Mouse (Mus musculus) limb, embryonic 15.5 days (tissue): Measurements from ENCODE around the gene E2f4. TPM values are rescaled to one million over a fixed set of nuclear protein-coding genes. Genes with fewer than 3 reads are reported as not detected.

Source experiments
- ATAC-seq: fragments of 200-750 bp; cut with Nextera tagmentation; 2 replicates; pipeline ENCODE4 v1.8.0; 2017; ENCODE audit warnings: low read depth, moderate TSS enrichment; ENCODE audit not compliant: insufficient number of reproducible peaks, low FRiP score, low TSS enrichment
- H3K27ac ChIP-seq: fragments of 300-500 bp; sonication (generic); 2 replicates; pipeline ENCODE4 v1.5.1; 2015; ENCODE audit warnings: moderate library complexity, mild to moderate bottlenecking, inconsistent platforms
- H3K27me3 ChIP-seq: fragments of 300-500 bp; sonication (generic); 2 replicates; pipeline ENCODE4 v1.6.1; 2015; ENCODE audit warnings: inconsistent platforms
- H3K36me3 ChIP-seq: fragments of 300-500 bp; sonication (generic); 2 replicates; pipeline ENCODE4 v1.6.1; 2015; ENCODE audit warnings: inconsistent platforms
- H3K4me1 ChIP-seq: fragments of 300-500 bp; sonication (generic); 2 replicates; pipeline ENCODE4 v1.6.1; 2015; ENCODE audit warnings: inconsistent platforms
- H3K4me2 ChIP-seq: fragments of 300-500 bp; sonication (generic); 2 replicates; pipeline ENCODE4 v1.6.1; 2015; ENCODE audit warnings: mild to moderate bottlenecking, inconsistent platforms
- H3K4me3 ChIP-seq: fragments of 300-500 bp; sonication (generic); 2 replicates; pipeline ENCODE4 v1.5.1; 2015; ENCODE audit warnings: mild to moderate bottlenecking, inconsistent platforms
- H3K9ac ChIP-seq: fragments of 300-500 bp; sonication (generic); 2 replicates; pipeline ENCODE4 v1.6.1; 2015; ENCODE audit warnings: inconsistent platforms
- H3K9me3 ChIP-seq: fragments of 300-500 bp; sonication (generic); 2 replicates; pipeline ENCODE4 v1.6.1; 2016; ENCODE audit warnings: inconsistent platforms
- WGBS: fragments of 180-500 bp; shearing (Covaris S2); methylation state at CpG from one replicate; pipeline ENCODE4 v1.1.7; 2015; 5-methylcytosine and 5-hydroxymethylcytosine counted together
- polyA plus RNA-seq: library from polyadenylated mRNA; unstranded; fragments of >200 nt; fragmentation: Nextera tagmentation; extraction: Ambion mirVana; gene quantifications from 2 replicates; pipeline ENCODE4 v1.2.1, GENCODE M21; 2015

E2f4 gene
- polyA plus RNA-seq, 1 experiment from 2014 or later, result 63.7 TPM

DNA sequence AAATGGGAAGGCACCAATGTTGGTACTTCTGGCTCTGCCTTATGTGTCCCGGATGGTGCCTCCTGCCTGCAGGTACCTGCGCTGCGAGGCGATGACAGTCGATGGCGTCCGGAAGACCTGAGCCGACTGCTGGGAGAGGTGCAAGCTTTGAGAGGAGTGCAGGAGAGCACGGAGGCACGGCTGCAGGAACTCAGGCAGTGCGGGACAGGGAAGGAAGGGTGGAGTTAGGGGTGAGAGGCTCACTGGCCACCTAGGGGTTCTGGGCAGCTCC, 26.6 kb upstream of the E2f4 start:
- peaks cover 95% of the 10 kb centered on the region for H3K27me3 ChIP-seq
- 0 out of 2 replicates have a peak overlapping the region, but pooled peaks have one; percentile 83 for H3K4me2 ChIP-seq
- peaks cover 39% of the 10 kb centered on the region for H3K4me1 ChIP-seq
- H3K27ac ChIP-seq, result no peak overlapping the region
- peak overlapping the region; percentile 8; the same call in 1 of the 2 replicates for H3K4me3 ChIP-seq
- H3K9me3 ChIP-seq, result no peaks in the 10 kb centered on the region
- no peak for ATAC-seq
- 4% methylated on average over 11 of the region's 11 CpGs for WGBS
- no peaks in the 10 kb centered on the region for H3K36me3 ChIP-seq
- H3K9ac ChIP-seq, result 0 out of 2 replicates have a peak overlapping the region, but pooled peaks have one; percentile 4

DNA sequence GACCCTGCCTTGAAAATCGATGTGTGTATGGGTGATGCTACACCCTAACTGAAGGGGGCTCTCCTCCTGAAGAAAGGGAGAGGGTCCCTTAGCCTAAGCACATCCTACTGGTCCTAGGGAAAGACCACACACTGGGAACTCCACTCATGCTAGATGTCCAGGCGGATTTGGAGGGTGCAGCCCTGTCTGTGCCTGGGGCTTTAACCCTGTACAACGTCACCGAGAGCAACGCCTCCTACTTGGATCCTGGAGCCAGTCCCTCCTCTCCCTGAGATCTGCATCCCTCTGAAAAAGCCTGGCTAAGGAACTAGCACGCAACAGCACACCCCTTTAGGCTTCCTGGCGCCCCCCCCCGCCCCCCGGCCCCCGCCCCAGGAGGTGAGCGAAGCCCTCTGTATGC, 22.1 kb upstream of the E2f4 start:
- no peak for ATAC-seq
- H3K4me2 ChIP-seq, result peak overlapping the region; percentile 85; the same call in 1 of the 2 replicates
- H3K36me3 ChIP-seq, result no peaks in the 10 kb centered on the region
- no peak overlapping the region for H3K27ac ChIP-seq
- H3K4me3 ChIP-seq, result peak overlapping the region; percentile 44; the same call in 1 of the 2 replicates
- 5% methylated on average over 11 of the region's 11 CpGs for WGBS
- no peaks in the 10 kb centered on the region for H3K9me3 ChIP-seq
- no peak overlapping the region for H3K9ac ChIP-seq
- H3K4me1 ChIP-seq, result peaks cover 33% of the 10 kb centered on the region
- peaks cover 94% of the 10 kb centered on the region for H3K27me3 ChIP-seq

DNA sequence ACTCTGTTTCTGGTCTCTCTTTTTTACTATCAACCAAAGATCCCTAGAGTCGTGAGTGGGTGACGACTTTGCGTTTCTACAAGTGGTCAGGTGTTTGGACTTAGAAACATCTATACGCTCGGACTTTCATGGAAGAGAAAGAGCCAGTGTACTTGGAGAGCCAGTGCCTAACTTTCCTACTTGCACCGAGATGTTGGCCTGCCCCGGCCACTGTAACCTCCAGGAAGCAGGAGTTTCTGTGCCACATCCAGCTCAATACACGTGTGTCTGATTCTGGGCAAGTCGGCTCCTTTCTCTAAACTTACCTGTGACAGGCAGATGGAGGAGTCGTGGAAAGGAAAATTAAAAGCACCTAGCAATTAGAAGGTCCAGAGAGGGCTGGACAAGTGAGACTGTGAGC, 21.6 kb upstream of the E2f4 start, which contains the start of gene Nol3:
Gene Nol3 (plus strand): TSS at position 301 of the 400 bp plus-strand sequence.
- no peaks in the 10 kb centered on the region for H3K9me3 ChIP-seq
- WGBS, result 4% methylated on average over 10 of the region's 10 CpGs
- H3K27ac ChIP-seq, result no peak within 1 kb of the TSS
- H3K4me3 ChIP-seq, result peak within 1 kb of the TSS; percentile 44
- no peaks in the 10 kb centered on the region for H3K36me3 ChIP-seq
- peaks cover 89% of the 10 kb centered on the region for H3K27me3 ChIP-seq
- peak within 1 kb of the TSS; percentile 31 for H3K9ac ChIP-seq
- peak within 1 kb of the TSS; percentile 85 for H3K4me2 ChIP-seq
- ATAC-seq, result no peak
- H3K4me1 ChIP-seq, result peaks cover 29% of the 10 kb centered on the region

DNA sequence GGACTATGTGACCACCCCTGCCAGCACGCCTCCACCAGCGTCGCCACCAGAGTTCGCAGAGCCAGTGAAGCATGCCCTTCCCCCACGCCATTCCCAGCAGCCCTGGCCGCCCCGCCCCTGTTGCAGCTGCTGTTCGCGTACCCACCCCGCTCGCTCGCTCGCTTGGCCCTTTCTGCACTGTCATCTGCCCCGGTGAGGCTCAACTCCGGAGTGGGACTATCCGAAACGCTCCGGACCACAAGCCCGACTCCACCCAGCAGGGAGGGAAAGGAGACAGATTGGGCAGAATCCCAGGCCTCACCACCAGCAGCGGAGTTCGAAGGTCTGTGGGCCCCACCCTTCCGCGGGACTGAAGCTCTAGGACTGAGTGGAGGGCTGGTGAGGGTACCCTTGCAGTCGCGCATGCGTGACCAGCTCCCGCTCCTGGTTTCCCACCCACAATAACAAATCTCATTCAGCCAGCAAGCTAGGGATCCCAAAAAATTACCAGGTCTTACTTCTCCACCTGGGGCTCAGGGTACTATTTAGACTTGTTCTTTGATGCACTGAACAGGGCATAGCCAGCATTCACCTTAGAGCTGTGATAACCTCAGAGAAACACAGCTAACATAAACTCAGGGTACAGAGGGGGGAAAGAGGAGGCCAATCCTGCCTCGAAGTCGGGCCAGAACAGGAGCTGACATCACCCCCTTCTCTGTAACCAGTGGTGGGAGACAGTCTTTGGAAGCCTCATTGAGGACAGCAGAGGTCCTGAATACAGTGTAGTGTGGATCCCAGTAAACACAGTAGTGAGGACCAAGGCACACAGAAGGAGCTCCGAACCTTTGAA, 21.0 kb upstream of the E2f4 start:
- H3K9ac ChIP-seq, result peak overlapping the region; percentile 31
- H3K27me3 ChIP-seq, result peaks cover 82% of the 10 kb centered on the region
- peak; percentile 56; the same call in 1 of the 2 replicates for ATAC-seq
- H3K27ac ChIP-seq, result no peak overlapping the region
- peaks cover 27% of the 10 kb centered on the region for H3K4me1 ChIP-seq
- no peaks in the 10 kb centered on the region for H3K9me3 ChIP-seq
- peak overlapping the region; percentile 85 for H3K4me2 ChIP-seq
- no peaks in the 10 kb centered on the region for H3K36me3 ChIP-seq
- peak overlapping the region; percentile 44 for H3K4me3 ChIP-seq
- 3% methylated on average over 30 of the region's 30 CpGs for WGBS

DNA sequence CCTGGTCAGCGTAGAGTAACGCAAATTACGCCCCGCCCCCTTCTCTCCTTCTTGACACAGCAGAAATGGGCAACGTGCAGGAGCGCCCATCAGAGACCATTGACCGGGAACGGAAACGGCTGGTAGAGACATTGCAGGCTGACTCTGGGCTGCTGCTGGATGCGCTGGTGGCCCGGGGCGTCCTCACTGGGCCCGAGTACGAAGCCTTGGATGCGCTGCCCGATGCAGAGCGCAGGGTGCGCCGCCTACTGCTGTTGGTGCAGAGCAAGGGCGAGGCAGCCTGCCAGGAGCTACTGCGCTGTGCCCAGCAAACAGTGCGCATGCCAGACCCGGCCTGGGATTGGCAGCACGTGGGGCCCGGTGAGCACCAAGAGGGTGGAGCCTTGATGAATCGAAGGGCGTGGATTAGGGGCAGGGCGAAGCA, 18.5 kb upstream of the E2f4 start:
- 4% methylated on average over 28 of the region's 28 CpGs for WGBS
- Histone ChIP-seq H3K4me2 (peak overlapping the region; percentile 53), H3K9me3 (no peaks in the 10 kb centered on the region), H3K27ac (no peak overlapping the region), H3K4me1 (peaks cover 30% of the 10 kb centered on the region), H3K4me3 (peak overlapping the region; percentile 28), H3K9ac (no peak overlapping the region), H3K36me3 (peaks cover 3% of the 10 kb centered on the region; the same call in 1 of the 2 replicates), H3K27me3 (peaks cover 62% of the 10 kb centered on the region)
- ATAC-seq, result peak; percentile 30; the same call in 1 of the 2 replicates

DNA sequence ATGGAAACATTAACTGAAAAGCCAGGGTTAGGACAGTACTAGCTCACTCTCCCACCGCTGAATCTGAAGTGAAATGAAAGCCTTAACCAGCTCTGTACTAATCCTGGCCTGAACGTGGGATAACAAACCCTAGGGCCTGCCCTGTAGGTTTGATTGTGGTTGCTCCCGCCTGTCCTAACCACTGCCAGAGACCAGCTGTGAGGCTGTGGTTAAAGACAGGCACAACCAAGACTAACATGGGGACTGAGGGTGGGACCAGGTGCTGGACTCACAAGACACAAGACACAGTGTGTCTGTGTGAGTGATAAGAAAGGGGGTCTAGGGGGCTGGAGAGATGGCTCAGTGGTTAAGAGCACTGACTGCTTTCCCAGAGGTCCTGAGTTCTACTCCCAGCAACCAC, 16.9 kb upstream of the E2f4 start:
- peaks cover 26% of the 10 kb centered on the region for H3K4me1 ChIP-seq
- 63% methylated on average over 3 of the region's 3 CpGs for WGBS
- no peak overlapping the region for H3K4me3 ChIP-seq
- H3K27ac ChIP-seq, result no peak overlapping the region
- H3K9ac ChIP-seq, result no peak overlapping the region
- H3K9me3 ChIP-seq, result no peaks in the 10 kb centered on the region
- H3K36me3 ChIP-seq, result peaks cover 12% of the 10 kb centered on the region; the same call in 1 of the 2 replicates
- peaks cover 46% of the 10 kb centered on the region for H3K27me3 ChIP-seq
- no peak for ATAC-seq
- no peak overlapping the region for H3K4me2 ChIP-seq

DNA sequence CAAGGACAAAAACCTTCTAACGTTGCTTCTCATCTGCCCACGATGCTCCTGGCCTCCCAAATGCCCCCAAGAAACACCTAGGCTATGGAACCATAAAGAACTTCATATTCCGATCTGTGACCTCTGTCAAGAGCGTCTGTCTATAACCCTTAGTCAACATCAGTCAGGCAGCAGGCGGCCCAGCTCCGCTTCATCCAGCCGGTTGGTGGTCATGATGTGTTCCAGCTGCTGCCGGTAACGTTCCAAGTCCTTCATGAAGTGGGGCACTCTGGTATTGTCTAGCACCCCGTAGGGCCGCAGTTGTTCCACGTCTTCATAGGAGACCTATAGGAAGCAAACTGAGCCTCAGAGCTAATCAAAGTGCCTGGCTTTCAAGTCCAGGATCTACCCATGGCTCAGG, 15.6 kb upstream of the E2f4 start:
- no peak for ATAC-seq
- H3K9ac ChIP-seq, result no peak overlapping the region
- 78% methylated on average over 12 of the region's 12 CpGs for WGBS
- H3K27me3 ChIP-seq, result peaks cover 33% of the 10 kb centered on the region
- H3K4me1 ChIP-seq, result peaks cover 16% of the 10 kb centered on the region
- H3K9me3 ChIP-seq, result no peaks in the 10 kb centered on the region
- no peak overlapping the region for H3K4me3 ChIP-seq
- no peak overlapping the region for H3K4me2 ChIP-seq
- peaks cover 13% of the 10 kb centered on the region; the same call in 1 of the 2 replicates for H3K36me3 ChIP-seq
- H3K27ac ChIP-seq, result no peak overlapping the region

DNA sequence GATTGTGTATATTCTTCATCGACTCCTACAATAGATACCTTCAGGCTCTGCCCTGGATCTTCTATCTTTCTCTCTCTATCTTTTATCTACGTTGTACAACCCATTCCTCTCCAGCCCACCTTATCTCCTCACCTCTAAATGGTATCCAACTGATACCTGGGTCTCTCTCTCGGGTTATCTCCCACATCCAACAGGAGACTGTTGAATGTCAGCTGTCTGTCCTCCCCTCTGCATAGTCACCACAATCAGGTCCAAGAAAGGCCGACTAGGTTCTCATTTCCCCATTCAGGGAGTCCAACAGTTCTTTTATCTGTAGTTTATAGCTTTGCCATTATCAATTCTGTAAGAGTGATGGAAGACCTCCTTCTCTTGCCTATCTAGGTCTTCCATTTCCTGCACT, 15.2 kb upstream of the E2f4 start:
- Histone ChIP-seq H3K4me2 (no peak overlapping the region), H3K9ac (no peak overlapping the region), H3K36me3 (peaks cover 13% of the 10 kb centered on the region; the same call in 1 of the 2 replicates), H3K9me3 (no peaks in the 10 kb centered on the region), H3K4me1 (peaks cover 16% of the 10 kb centered on the region), H3K27me3 (peaks cover 29% of the 10 kb centered on the region), H3K4me3 (no peak overlapping the region), H3K27ac (no peak overlapping the region)
- WGBS, result 84% methylated on average over 4 of the region's 4 CpGs
- no peak for ATAC-seq

DNA sequence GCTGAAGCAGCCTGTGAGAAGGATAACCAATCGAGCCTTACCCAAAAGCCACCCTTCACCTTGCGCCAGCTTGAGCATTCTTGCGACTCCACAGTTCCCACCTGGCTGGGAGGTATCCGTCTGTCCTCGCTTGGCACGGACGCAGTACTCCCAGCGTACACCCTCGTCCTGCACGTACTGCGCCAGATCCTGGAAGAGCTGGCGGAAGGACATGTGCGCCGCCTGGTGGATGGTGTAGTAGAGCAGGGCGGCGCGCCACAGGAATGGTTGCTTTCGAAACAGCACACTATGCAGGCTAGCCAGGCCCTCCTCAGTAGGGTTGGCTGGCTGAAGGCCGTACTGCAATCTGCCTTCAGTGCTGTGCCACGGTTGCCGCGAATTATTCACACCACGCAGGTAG, 14.4 kb upstream of the E2f4 start:
- Histone ChIP-seq H3K9me3 (no peaks in the 10 kb centered on the region), H3K4me1 (peaks cover 19% of the 10 kb centered on the region), H3K27ac (no peak overlapping the region), H3K9ac (no peak overlapping the region), H3K4me3 (no peak overlapping the region), H3K27me3 (peaks cover 20% of the 10 kb centered on the region), H3K4me2 (no peak overlapping the region), H3K36me3 (peaks cover 13% of the 10 kb centered on the region; the same call in 1 of the 2 replicates)
- 22% methylated on average over 23 of the region's 23 CpGs for WGBS
- ATAC-seq, result peak; percentile 47; the same call in 1 of the 2 replicates

DNA sequence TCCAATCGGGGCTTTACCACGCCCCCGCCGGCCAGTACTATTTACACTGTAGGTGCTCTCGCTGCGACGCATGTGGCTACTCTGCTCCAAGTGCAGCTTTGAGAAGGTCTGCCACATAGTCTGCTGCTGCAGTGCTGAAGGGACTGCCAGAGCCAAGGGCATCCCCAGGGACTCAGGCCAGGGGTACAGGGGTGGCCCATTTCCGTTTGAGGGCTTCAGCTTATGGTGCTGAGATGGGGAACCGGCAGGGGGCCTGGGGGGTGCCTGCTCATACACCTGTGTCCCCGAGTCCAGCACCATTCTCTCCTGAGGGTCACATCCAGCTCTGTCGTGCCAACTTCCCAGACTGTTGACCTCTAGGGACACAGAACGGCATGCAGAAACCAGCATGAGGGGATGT, 11.9 kb upstream of the E2f4 start:
- no peak overlapping the region for H3K4me2 ChIP-seq
- no peak overlapping the region for H3K9ac ChIP-seq
- H3K27ac ChIP-seq, result no peak overlapping the region
- no peak overlapping the region for H3K4me3 ChIP-seq
- H3K36me3 ChIP-seq, result peaks cover 13% of the 10 kb centered on the region; the same call in 1 of the 2 replicates
- 47% methylated on average over 12 of the region's 12 CpGs for WGBS
- peaks cover 8% of the 10 kb centered on the region for H3K27me3 ChIP-seq
- ATAC-seq, result no peak
- H3K9me3 ChIP-seq, result no peaks in the 10 kb centered on the region
- H3K4me1 ChIP-seq, result peaks cover 32% of the 10 kb centered on the region

DNA sequence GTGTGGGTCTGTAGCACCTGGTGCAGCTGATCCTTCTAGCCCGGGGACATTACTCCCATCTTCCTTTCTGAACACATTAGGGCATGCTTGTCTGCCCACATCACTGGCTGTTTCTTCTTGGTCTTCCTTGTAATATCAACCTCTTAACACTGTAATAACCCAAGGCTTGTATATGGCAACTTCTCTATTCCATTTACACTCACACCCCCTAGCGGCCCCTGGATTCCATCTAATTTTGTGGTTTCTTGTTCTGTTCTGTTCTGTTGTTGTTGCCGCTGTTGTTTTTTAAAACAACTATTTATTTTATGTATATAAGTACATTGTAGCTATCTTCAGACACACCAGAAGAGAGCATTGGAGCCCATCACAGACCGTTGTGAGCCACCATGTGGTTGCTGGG, 10.6 kb upstream of the E2f4 start:
- ATAC-seq, result no peak
- WGBS, result 92% methylated on average over 4 of the region's 4 CpGs
- no peak overlapping the region for H3K9ac ChIP-seq
- peaks cover 11% of the 10 kb centered on the region; the same call in 1 of the 2 replicates for H3K36me3 ChIP-seq
- H3K4me2 ChIP-seq, result no peak overlapping the region
- peaks cover 12% of the 10 kb centered on the region for H3K27me3 ChIP-seq
- peaks cover 37% of the 10 kb centered on the region for H3K4me1 ChIP-seq
- no peak overlapping the region for H3K4me3 ChIP-seq
- H3K27ac ChIP-seq, result no peak overlapping the region
- no peaks in the 10 kb centered on the region for H3K9me3 ChIP-seq

DNA sequence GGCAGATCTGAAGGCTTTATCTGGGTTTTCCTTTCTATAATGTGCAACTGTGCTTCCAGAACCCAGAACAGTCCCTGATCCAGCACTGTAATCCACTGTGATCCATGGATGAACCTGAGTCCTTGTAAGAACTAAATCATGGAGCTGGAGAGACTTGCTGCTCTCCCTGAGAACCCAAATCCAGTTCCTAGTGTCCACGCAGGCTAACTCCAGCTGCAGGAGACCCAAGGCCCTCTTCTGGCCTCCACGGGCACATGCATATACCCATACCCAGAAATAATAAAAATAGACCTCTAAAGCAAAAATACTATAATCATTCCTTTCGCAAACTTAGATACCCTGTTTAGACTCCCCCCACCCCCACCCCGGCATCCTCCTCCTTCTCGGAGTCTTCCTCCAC, 9.2 kb upstream of the E2f4 start:
- 84% methylated on average over 5 of the region's 5 CpGs for WGBS
- peak overlapping the region; percentile 79 for H3K4me2 ChIP-seq
- H3K27ac ChIP-seq, result no peak overlapping the region
- no peak for ATAC-seq
- H3K4me3 ChIP-seq, result peak overlapping the region; percentile 53; the same call in 1 of the 2 replicates
- no peaks in the 10 kb centered on the region for H3K9me3 ChIP-seq
- H3K4me1 ChIP-seq, result peaks cover 32% of the 10 kb centered on the region
- H3K9ac ChIP-seq, result no peak overlapping the region
- 0 out of 2 replicates have a peak, but pooled peaks cover 10% of the 10 kb centered on the region for H3K36me3 ChIP-seq
- peaks cover 18% of the 10 kb centered on the region for H3K27me3 ChIP-seq
